Mouse (Mus musculus) lung, postnatal 0 days (tissue): ENCODE data around the gene Sh2b2. TPM values are rescaled to one million over a fixed set of nuclear protein-coding genes. Genes with fewer than 3 reads are reported as not detected.

Experiments used
- ATAC-seq: fragments of 200-750 bp; cut with Nextera tagmentation; 2 replicates; pipeline ENCODE4 v1.8.0; 2017; ENCODE audit warnings: moderate library complexity
- DNase-seq: peaks from one replicate; pipeline ENCODE4 v3.0.0-alpha.2; 2016; ENCODE audit warnings: low spot score
- H3K27ac ChIP-seq: fragments of 300-500 bp; sonication (generic); 2 replicates; pipeline ENCODE4 v1.5.1; 2014; ENCODE audit warnings: antibody characterized with exemption, mild to moderate bottlenecking, low read length, mixed read lengths
- H3K27me3 ChIP-seq: fragments of 300-500 bp; sonication (generic); replicated peaks from 2 replicates; pipeline ENCODE4 v1.6.1; 2014; ENCODE audit warnings: low read length, mixed read lengths; ENCODE audit not compliant: insufficient read depth
- H3K36me3 ChIP-seq: fragments of 300-500 bp; sonication (generic); 2 replicates; pipeline ENCODE4 v1.6.1; 2014; ENCODE audit warnings: low read length, mixed read lengths; ENCODE audit not compliant: insufficient read depth
- H3K4me1 ChIP-seq: fragments of 300-500 bp; sonication (generic); 2 replicates; pipeline ENCODE4 v1.6.1; 2014; ENCODE audit warnings: antibody characterized with exemption, low read depth, low read length, mixed read lengths; ENCODE audit not compliant: insufficient read depth
- H3K4me2 ChIP-seq: fragments of 300-500 bp; sonication (generic); replicated peaks from 2 replicates; pipeline ENCODE4 v1.6.1; 2014; ENCODE audit warnings: low read depth, mild to moderate bottlenecking, low read length, moderate library complexity, mixed read lengths
- H3K4me3 ChIP-seq: fragments of 300-500 bp; sonication (generic); 2 replicates; pipeline ENCODE4 v1.5.1; 2014; ENCODE audit warnings: low read depth, low read length
- H3K9ac ChIP-seq: fragments of 300-500 bp; sonication (generic); replicated peaks from 2 replicates; pipeline ENCODE4 v1.6.1; 2014; ENCODE audit warnings: low read depth, mild to moderate bottlenecking
- H3K9me3 ChIP-seq: fragments of 300-500 bp; sonication (generic); 2 replicates; pipeline ENCODE4 v1.6.1; 2016; ENCODE audit warnings: low read length, mixed read lengths
- CTCF ChIP-seq: IDR thresholded peaks from 2 replicates; pipeline ENCODE4 v1.5.1; 2016; ENCODE audit warnings: antibody characterized with exemption, mild to moderate bottlenecking
- EP300 ChIP-seq: IDR thresholded peaks from 2 replicates; pipeline ENCODE4 v1.6.1; 2016; ENCODE audit warnings: antibody characterized with exemption, mild to moderate bottlenecking, control low read depth
- WGBS: fragments of 180-500 bp; shearing (Covaris S2); extraction: QIAGEN DNeasy Blood & Tissue Kit; methylation state at CpG from one replicate; pipeline ENCODE4 v1.1.7; 2014; 5-methylcytosine and 5-hydroxymethylcytosine counted together
- polyA plus RNA-seq: library from polyadenylated mRNA; unstranded; fragments of >200 nt; fragmentation: Nextera tagmentation; extraction: Ambion mirVana; gene quantifications from 2 replicates; pipeline ENCODE4 v1.2.1, GENCODE M21; 2015

Sh2b2 gene
- polyA plus RNA-seq, 1 experiment from 2014 or later = 1.8 TPM

DNA sequence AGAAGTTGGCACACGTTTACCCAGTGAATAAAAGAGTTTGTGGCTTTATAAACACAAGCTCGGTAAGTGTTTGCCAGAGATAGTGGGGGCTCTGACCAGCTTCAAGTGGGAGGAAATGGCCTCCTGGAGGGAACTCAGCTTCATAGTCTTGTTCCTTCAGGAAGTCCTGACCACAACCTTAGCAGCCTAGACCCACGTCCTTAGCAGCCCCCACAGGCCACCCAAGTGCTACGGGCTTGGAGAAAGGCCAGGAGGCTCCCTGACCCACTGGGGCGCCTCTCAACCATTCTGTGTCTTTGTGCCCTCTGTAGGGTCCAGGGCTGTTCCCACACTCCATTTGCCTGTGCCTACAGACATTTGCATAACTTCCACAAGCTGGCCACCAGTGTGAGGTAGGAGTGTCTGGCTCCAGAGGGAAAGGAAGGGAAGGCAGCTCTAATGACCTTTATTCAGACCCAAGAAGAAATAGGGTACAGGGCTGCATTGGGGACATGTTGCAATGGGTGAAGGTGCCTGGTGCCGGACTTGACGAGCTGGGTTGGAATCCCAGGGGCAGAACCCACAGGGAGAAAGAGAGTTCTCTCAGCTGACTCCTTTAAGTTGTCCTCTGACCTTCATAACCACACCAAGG, 20.0 kb downstream of the Sh2b2 start:
- no peaks in the 10 kb centered on the region for H3K27me3 ChIP-seq
- ATAC-seq (no peak; the same call in 1 of the 2 replicates), DNase-seq (no peak)
- no peak for TF ChIP-seq EP300
- TF ChIP-seq CTCF = no peak
- no peaks in the 10 kb centered on the region for H3K36me3 ChIP-seq
- H3K4me2 ChIP-seq = no peak overlapping the region
- no peak overlapping the region for H3K9ac ChIP-seq
- H3K27ac ChIP-seq = no peak overlapping the region
- no peak overlapping the region for H3K4me3 ChIP-seq
- WGBS = 42% methylated on average over 7 of the region's 7 CpGs
- H3K4me1 ChIP-seq = no peaks in the 10 kb centered on the region
- no peaks in the 10 kb centered on the region for H3K9me3 ChIP-seq

- Histone ChIP-seq H3K4me2 (no peak overlapping the region), H3K4me3 (no peak overlapping the region), H3K36me3 (no peaks in the 10 kb centered on the region), H3K9ac (no peak overlapping the region), H3K4me1 (no peaks in the 10 kb centered on the region), H3K27ac (no peak overlapping the region), H3K27me3 (no peaks in the 10 kb centered on the region), H3K9me3 (no peaks in the 10 kb centered on the region)
- 85% methylated on average over 12 of the region's 12 CpGs for WGBS
- DNase-seq (no peak), ATAC-seq (no peak)
- no peak for TF ChIP-seq EP300
- no peak for TF ChIP-seq CTCF
Measured at GRCm38 (mm10) chr5:136218585-136218984, 27.8 kb downstream of the Sh2b2 start.

GRCm38 (mm10) chr5:136217932-136218381, 28.4 kb downstream of the Sh2b2 start:
- H3K9me3 ChIP-seq = no peaks in the 10 kb centered on the region
- TF ChIP-seq EP300 (no peak), CTCF (no peak)
- no peak overlapping the region for H3K9ac ChIP-seq
- DNase-seq (no peak), ATAC-seq (peak; percentile 16; the same call in 1 of the 2 replicates)
- no peaks in the 10 kb centered on the region for H3K4me1 ChIP-seq
- WGBS = 62% methylated on average over 4 of the region's 4 CpGs
- H3K4me2 ChIP-seq = no peak overlapping the region
- no peaks in the 10 kb centered on the region for H3K36me3 ChIP-seq
- H3K27ac ChIP-seq = no peak overlapping the region
- no peaks in the 10 kb centered on the region for H3K27me3 ChIP-seq
- no peak overlapping the region for H3K4me3 ChIP-seq

GRCm38 (mm10) chr5:136217004-136217665, 29.2 kb downstream of the Sh2b2 start:
- WGBS = 65% methylated on average over 18 of the region's 18 CpGs

DNA sequence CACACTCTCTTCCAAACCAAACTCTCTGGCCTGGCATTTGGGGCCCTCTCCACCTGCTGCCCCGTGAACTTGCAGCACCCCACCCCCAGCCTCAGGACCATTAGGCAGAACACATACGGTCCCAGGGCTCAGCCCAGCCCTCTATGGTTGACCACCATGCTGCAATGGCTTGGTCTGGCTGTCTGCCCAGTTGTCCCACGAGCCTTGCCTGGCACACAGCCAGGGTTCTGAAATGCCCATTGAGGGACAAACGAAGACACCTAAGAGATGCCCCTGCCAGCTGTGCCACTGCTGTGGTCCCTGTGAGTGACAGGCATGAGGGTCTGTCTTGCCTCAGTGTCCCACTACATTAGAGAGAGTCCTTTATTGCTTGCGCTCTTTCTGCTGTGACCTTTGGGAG, 30.4 kb downstream of the Sh2b2 start:
- no peak overlapping the region for H3K27ac ChIP-seq
- TF ChIP-seq EP300 (no peak), CTCF (no peak)
- WGBS = 44% methylated on average over 5 of the region's 5 CpGs
- H3K9me3 ChIP-seq = no peaks in the 10 kb centered on the region
- DNase-seq (no peak), ATAC-seq (no peak)
- no peak overlapping the region for H3K9ac ChIP-seq
- no peaks in the 10 kb centered on the region for H3K4me1 ChIP-seq
- no peaks in the 10 kb centered on the region for H3K27me3 ChIP-seq
- H3K4me2 ChIP-seq = no peak overlapping the region
- no peaks in the 10 kb centered on the region for H3K36me3 ChIP-seq
- no peak overlapping the region for H3K4me3 ChIP-seq

More at GRCm38 (mm10) chr5:136217004-136217665, 29.2 kb downstream of the Sh2b2 start:
- no peaks in the 10 kb centered on the region for H3K9me3 ChIP-seq
- no peak overlapping the region for H3K9ac ChIP-seq
- ATAC-seq (peak; percentile 63), DNase-seq (peak; percentile 73)
- no peak overlapping the region for H3K27ac ChIP-seq
- H3K36me3 ChIP-seq = no peaks in the 10 kb centered on the region
- no peaks in the 10 kb centered on the region for H3K4me1 ChIP-seq
- no peaks in the 10 kb centered on the region for H3K27me3 ChIP-seq
- no peak overlapping the region for H3K4me3 ChIP-seq
- no peak for TF ChIP-seq CTCF
- TF ChIP-seq EP300 = peak; percentile 43; the same call in 1 of the 2 replicates
- no peak overlapping the region for H3K4me2 ChIP-seq

- H3K27ac ChIP-seq = no peak overlapping the region
- H3K36me3 ChIP-seq = no peaks in the 10 kb centered on the region
- no peaks in the 10 kb centered on the region for H3K27me3 ChIP-seq
- ATAC-seq (no peak), DNase-seq (no peak)
- no peak overlapping the region for H3K4me3 ChIP-seq
- no peaks in the 10 kb centered on the region for H3K4me1 ChIP-seq
- no peak for TF ChIP-seq EP300
- TF ChIP-seq CTCF = peak; percentile 42
- no peak overlapping the region for H3K9ac ChIP-seq
- WGBS = 89% methylated on average over 3 of the region's 3 CpGs
- no peaks in the 10 kb centered on the region for H3K9me3 ChIP-seq
- no peak overlapping the region for H3K4me2 ChIP-seq
Measured at GRCm38 (mm10) chr5:136215211-136215610, 31.1 kb downstream of the Sh2b2 start.
